Mouse (Mus musculus) CH12.LX (cell line): ENCODE measurements around the gene Ddah1. TPM values are rescaled to one million over a fixed set of nuclear protein-coding genes. Genes with fewer than 3 reads are reported as not detected.

Experiments used
- DNase-seq: peaks from one replicate; pipeline ENCODE4 v3.0.0-alpha.2; 2013; ENCODE audit errors: extremely low read depth
- H3K27ac ChIP-seq: 2 replicates; pipeline ENCODE4 v1.5.1; 2012; ENCODE audit warnings: low read depth, mild to moderate bottlenecking, control low read depth, moderate library complexity; ENCODE audit not compliant: insufficient read depth
- H3K27me3 ChIP-seq: replicated peaks from 2 replicates; pipeline ENCODE3; 2012; ENCODE audit warnings: inconsistent platforms
- H3K36me3 ChIP-seq, 2 experiments: replicated peaks in 1 of 2; 2 replicates each; pipeline versions ENCODE3 to v1.6.1; 2012; ENCODE audit warnings: inconsistent platforms in 1 of 2, low read length in 1 of 2, mild to moderate bottlenecking in 1 of 2, mixed read lengths in 1 of 2, moderate library complexity in 1 of 2; ENCODE audit not compliant: control insufficient read depth in 1 of 2, insufficient read depth in 1 of 2
- H3K4me1 ChIP-seq, 2 experiments: 2 replicates each; pipeline ENCODE4 v1.6.1; 2012; ENCODE audit warnings: inconsistent platforms in 1 of 2, moderate library complexity in 1 of 2; ENCODE audit not compliant: insufficient read depth in 2 of 2, control insufficient read depth in 1 of 2
- H3K4me2 ChIP-seq: 2 replicates; pipeline ENCODE4 v1.6.1; 2012; ENCODE audit warnings: low read depth, mild to moderate bottlenecking, control low read depth; ENCODE audit not compliant: poor library complexity, insufficient read depth, severe bottlenecking
- H3K4me3 ChIP-seq, 3 experiments: fragments of 150-350 bp in 1 of 3; sonication (generic) in 1 of 3; replicated peaks in 1 of 3; 2 replicates each; pipeline versions ENCODE3 to v1.5.1; 2011 to 2012; ENCODE audit warnings: low read depth in 2 of 3, low read length in 2 of 3, mild to moderate bottlenecking in 2 of 3, moderate library complexity in 2 of 3, control low read depth in 1 of 3, improper control_type of control experiment in 1 of 3, inconsistent platforms in 1 of 3, mixed read lengths in 1 of 3; ENCODE audit not compliant: poor library complexity in 1 of 3
- H3K79me2 ChIP-seq: replicated peaks from 2 replicates; pipeline ENCODE4 v1.6.1; 2012; ENCODE audit warnings: mild to moderate bottlenecking, moderate library complexity; ENCODE audit not compliant: control insufficient read depth, poor library complexity, insufficient read depth, severe bottlenecking; ENCODE audit errors: extremely low read depth
- H3K9ac ChIP-seq: 2 replicates; pipeline ENCODE4 v1.6.1; 2012; ENCODE audit warnings: low read depth, mild to moderate bottlenecking, control low read depth, moderate library complexity; ENCODE audit not compliant: insufficient read depth
- H3K9me3 ChIP-seq: replicated peaks from 2 replicates; pipeline ENCODE3; 2012; ENCODE audit warnings: low read length, inconsistent platforms, mixed read lengths
- BHLHE40 ChIP-seq: IDR thresholded peaks from 2 replicates; pipeline ENCODE4 v1.6.1; 2011; ENCODE audit warnings: mild to moderate bottlenecking, low read depth, low read length, improper control_type of control experiment
- CHD1 ChIP-seq: IDR thresholded peaks from 2 replicates; pipeline ENCODE4 v1.6.1; 2012; ENCODE audit warnings: low read depth, low read length, improper control_type of control experiment, inconsistent platforms
- CHD2 ChIP-seq: IDR thresholded peaks from 2 replicates; pipeline ENCODE4 v1.6.1; 2011; ENCODE audit warnings: low read length, improper control_type of control experiment
- CTCF ChIP-seq, 2 experiments: IDR thresholded peaks in 1 of 2; conservative IDR thresholded peaks in 1 of 2; 2 replicates each; pipeline ENCODE4 v1.5.1; 2011 to 2012; ENCODE audit warnings: low read depth in 2 of 2, low read length in 2 of 2, improper control_type of control experiment in 1 of 2, inconsistent platforms in 1 of 2, mild to moderate bottlenecking in 1 of 2, moderate library complexity in 1 of 2
- E2F4 ChIP-seq: IDR thresholded peaks from 2 replicates; pipeline ENCODE4 v1.6.1; 2011; ENCODE audit warnings: low read depth, low read length, improper control_type of control experiment; ENCODE audit not compliant: insufficient replicate concordance
- ELF1 ChIP-seq: IDR thresholded peaks from 2 replicates; pipeline ENCODE4 v1.6.1; 2014; ENCODE audit warnings: low read depth, mild to moderate bottlenecking, inconsistent platforms, low read length, improper control_type of control experiment
- EP300 ChIP-seq: IDR thresholded peaks from 2 replicates; pipeline ENCODE4 v1.6.1; 2011; ENCODE audit warnings: low read length, improper control_type of control experiment
- ETS1 ChIP-seq: conservative IDR thresholded peaks from 2 replicates; pipeline ENCODE4 v1.6.1; 2012; ENCODE audit warnings: low read depth, mild to moderate bottlenecking, inconsistent platforms, low read length, improper control_type of control experiment, moderate library complexity
- GABPA ChIP-seq: IDR thresholded peaks from 2 replicates; pipeline ENCODE4 v1.6.1; 2012; ENCODE audit warnings: low read depth, low read length, improper control_type of control experiment, inconsistent platforms; ENCODE audit not compliant: insufficient replicate concordance
- IRF4 ChIP-seq: IDR thresholded peaks from 2 replicates; pipeline ENCODE4 v1.6.1; 2014; ENCODE audit warnings: low read depth, mild to moderate bottlenecking, inconsistent platforms, low read length, improper control_type of control experiment
- MAFK ChIP-seq: IDR thresholded peaks from 2 replicates; pipeline ENCODE4 v1.6.1; 2011; ENCODE audit warnings: low read length, improper control_type of control experiment; ENCODE audit not compliant: insufficient replicate concordance
- MEF2A ChIP-seq: IDR thresholded peaks from 2 replicates; pipeline ENCODE4 v1.6.1; 2014; ENCODE audit warnings: low read depth, mild to moderate bottlenecking, inconsistent platforms, low read length, improper control_type of control experiment, borderline replicate concordance
- MXI1 ChIP-seq: IDR thresholded peaks from 2 replicates; pipeline ENCODE4 v1.6.1; 2011; ENCODE audit warnings: mild to moderate bottlenecking, low read depth, low read length, improper control_type of control experiment
- NELFE ChIP-seq: IDR thresholded peaks from 2 replicates; pipeline ENCODE4 v1.6.1; 2011; ENCODE audit warnings: low read depth, low read length, improper control_type of control experiment
- POLR2AphosphoS2 ChIP-seq: IDR thresholded peaks from 2 replicates; pipeline ENCODE4 v1.6.1; 2011; ENCODE audit warnings: low read depth, low read length, improper control_type of control experiment
- RAD21 ChIP-seq: IDR thresholded peaks from 2 replicates; pipeline ENCODE4 v1.6.1; 2011; ENCODE audit warnings: low read depth, mild to moderate bottlenecking, low read length, improper control_type of control experiment, moderate library complexity
- RCOR1 ChIP-seq: conservative IDR thresholded peaks from 2 replicates; pipeline ENCODE4 v1.6.1; 2012; ENCODE audit warnings: low read depth, mild to moderate bottlenecking, inconsistent platforms, low read length, improper control_type of control experiment
- SIN3A ChIP-seq: IDR thresholded peaks from 2 replicates; pipeline ENCODE4 v1.6.1; 2012; ENCODE audit warnings: low read length, improper control_type of control experiment, inconsistent platforms
- SMC3 ChIP-seq: IDR thresholded peaks from 2 replicates; pipeline ENCODE4 v1.6.1; 2011; ENCODE audit warnings: low read depth, low read length, improper control_type of control experiment
- TBP ChIP-seq: conservative IDR thresholded peaks from 2 replicates; pipeline ENCODE4 v1.6.1; 2011; ENCODE audit warnings: low read depth, low read length, improper control_type of control experiment
- USF1 ChIP-seq: IDR thresholded peaks from 2 replicates; pipeline ENCODE4 v1.6.1; 2014; ENCODE audit warnings: low read depth, mild to moderate bottlenecking, inconsistent platforms, low read length, improper control_type of control experiment
- ZMIZ1 ChIP-seq: IDR thresholded peaks from 2 replicates; pipeline ENCODE4 v1.6.1; 2012; ENCODE audit warnings: low read depth, mild to moderate bottlenecking, inconsistent platforms, low read length, improper control_type of control experiment
- dilution Hi-C: fragments of 300-500 bp; cut with MboI; formaldehyde crosslinking; loops from 2 replicates; pipeline ENCODE4 v1.14.3; 2020; ENCODE audit warnings: low sequenced_read_pairs; ENCODE audit not compliant: extremely low pct_unique_long_range_greater_than_20kb, extremely low pct_ligation_motif_present
- in situ Hi-C: fragments of 300-500 bp; cut with MboI; formaldehyde crosslinking; loops from 3 replicates; pipeline ENCODE4 v1.14.3; 2019; ENCODE audit warnings: low sequenced_read_pairs, low pct_ligation_motif_present, low pct_unique_long_range_greater_than_20kb, mixed read lengths
- polyA plus RNA-seq: library from polyadenylated mRNA; unstranded; fragments of >175 nt; gene quantifications from 2 replicates; pipeline ENCODE4 v1.2.1, GENCODE M21; 2012; ENCODE audit warnings: low read depth; ENCODE audit not compliant: insufficient read length
- total RNA-seq, 2 experiments: library from RNA; depleted of rRNA; stranded (reverse); fragments of 300-350 nt in 1 of 2; fragments of >200 nt in 1 of 2; gene quantifications; 2 replicates each; pipeline ENCODE4 v1.2.3; 2012 to 2014

The Ddah1 gene
- total and polyA plus RNA-seq, 3 experiments: not detected

DNA sequence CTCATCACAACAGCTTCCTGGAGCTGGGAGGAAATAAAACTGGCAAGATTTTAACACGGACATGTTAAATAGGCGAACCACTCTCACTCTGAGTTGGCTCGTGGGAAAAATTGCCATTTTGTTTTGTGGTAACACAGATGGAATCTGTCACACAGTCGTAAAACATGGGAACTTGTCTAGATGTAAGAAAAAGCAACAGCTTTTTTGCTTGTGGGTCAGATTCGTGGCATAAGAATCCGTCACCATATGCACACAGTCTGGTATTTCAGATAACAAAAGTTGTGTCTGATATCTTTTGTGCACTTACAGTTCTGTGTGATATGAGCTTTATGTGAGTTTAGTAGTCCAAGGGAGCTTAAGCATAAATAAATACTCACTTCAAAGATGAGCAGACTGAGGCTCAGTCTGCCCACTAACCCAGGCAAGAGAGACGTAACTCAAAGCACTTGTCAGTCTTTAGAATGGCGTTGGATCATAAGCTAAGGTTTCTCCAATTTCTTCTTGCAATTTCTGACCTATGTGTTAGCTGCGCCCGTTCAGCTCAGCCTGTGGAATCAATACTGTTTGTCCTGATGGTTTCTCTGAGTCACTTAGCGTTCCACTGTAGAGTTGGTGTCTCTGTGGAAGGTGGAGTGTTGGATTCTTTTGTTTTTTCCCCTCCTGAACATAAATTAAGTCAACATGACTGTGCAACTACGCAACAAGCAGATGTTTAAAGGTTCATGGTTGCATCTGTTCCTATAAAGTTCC, 83.7 kb downstream of the Ddah1 start:
- in situ Hi-C loops (no loop called here), dilution Hi-C loops (no loop called here)
- Histone ChIP-seq H3K79me2 (no peaks in the 10 kb centered on the region), H3K9ac (no peak overlapping the region), H3K27ac (no peak overlapping the region), H3K4me2 (no peak overlapping the region), H3K4me1 (no peaks in the 10 kb centered on the region), H3K36me3 (no peaks in the 10 kb centered on the region), H3K9me3 (no peaks in the 10 kb centered on the region), H3K4me3 (no peak overlapping the region), H3K27me3 (no peaks in the 10 kb centered on the region)
- no peak for DNase-seq
- TF ChIP-seq TBP: no peak
- no peak for TF ChIP-seq RCOR1
- TF ChIP-seq MXI1: no peak
- TF ChIP-seq RAD21: no peak
- TF ChIP-seq BHLHE40: no peak
- no peak for TF ChIP-seq MAFK
- no peak for TF ChIP-seq GABPA

DNA sequence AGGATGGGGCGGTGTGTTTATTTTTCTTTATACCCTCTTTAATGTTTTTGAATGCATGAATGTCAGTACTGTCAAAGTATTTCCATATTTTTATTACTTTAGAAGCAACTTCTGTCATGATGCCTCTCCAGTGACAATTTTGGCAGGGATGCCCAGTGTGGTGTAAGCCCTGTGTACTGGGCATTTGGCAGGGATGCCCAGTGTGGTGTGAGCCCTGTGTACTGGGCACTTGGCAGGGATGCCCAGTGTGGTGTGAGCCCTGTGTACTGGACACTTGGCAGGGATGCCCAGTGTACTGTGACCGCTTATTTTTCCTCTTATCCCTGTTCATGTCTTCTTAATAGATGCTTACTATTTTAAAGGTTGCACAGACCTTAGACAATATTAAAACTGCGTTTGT, 85.4 kb downstream of the Ddah1 start:
- Histone ChIP-seq H3K36me3 (no peaks in the 10 kb centered on the region), H3K4me3 (no peak overlapping the region)
- DNase-seq: no peak
- TF ChIP-seq CTCF (conservative IDR thresholded peaks at IDR 0.05 in 1 of 2, IDR thresholded peaks at IDR 0.05 in 1 of 2; ENCODE audit: low read depth in 2 of 2, low read length in 2 of 2): no peak
- TF ChIP-seq ZMIZ1: no peak
- TF ChIP-seq USF1: no peak
- no peak for TF ChIP-seq SIN3A
- no peak for TF ChIP-seq ETS1
- no peak for TF ChIP-seq TBP
- TF ChIP-seq IRF4: no peak
- TF ChIP-seq CHD2: no peak
- no peak for TF ChIP-seq SMC3
- no peak for TF ChIP-seq EP300
- TF ChIP-seq ELF1: no peak
- no peak for TF ChIP-seq NELFE
- no peak for TF ChIP-seq POLR2AphosphoS2
- TF ChIP-seq CHD1: no peak
- no peak for TF ChIP-seq BHLHE40
- no peak for TF ChIP-seq GABPA
- no peak for TF ChIP-seq MEF2A
- no peak for TF ChIP-seq E2F4
- TF ChIP-seq, all 38 proteins: peak for 0
- no peak overlapping the region for H3K9ac ChIP-seq
- no peaks in the 10 kb centered on the region for H3K27me3 ChIP-seq
- no peak overlapping the region for H3K27ac ChIP-seq
- H3K79me2 ChIP-seq: no peaks in the 10 kb centered on the region
- H3K9me3 ChIP-seq: no peaks in the 10 kb centered on the region
- dilution Hi-C loops: no loop called here
- H3K4me2 ChIP-seq: no peak overlapping the region
- no peaks in the 10 kb centered on the region for H3K4me1 ChIP-seq
- in situ Hi-C loops: no loop called here
